Mouse (Mus musculus): ENCODE data around the gene Atp1a1.

DNA sequence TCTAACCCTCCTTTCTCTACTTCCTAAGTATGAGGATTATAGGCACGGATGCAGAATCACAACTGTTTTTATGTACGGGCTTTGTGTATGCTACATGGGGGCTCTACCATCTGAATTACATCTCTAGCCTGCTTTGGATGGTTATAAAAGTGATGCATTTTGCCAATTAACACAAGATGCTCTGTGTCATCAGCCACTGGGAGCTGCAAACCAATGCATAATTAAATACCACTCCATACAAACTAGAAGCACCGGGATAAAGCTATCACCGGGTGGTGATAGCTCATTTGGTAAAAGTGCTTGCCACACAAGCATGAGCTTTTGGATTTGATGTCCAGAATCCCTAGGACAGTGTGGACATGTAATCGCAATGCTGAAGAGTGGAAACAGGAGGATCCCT lies 19.8 kb upstream of the Atp1a1 start:
- no peak for TF ChIP-seq POLR2A (IDR thresholded peaks at IDR 0.05; ENCODE audit: borderline replicate concordance, control insufficient read depth, low read depth, low read length)
- TF ChIP-seq CTCF (IDR thresholded peaks at IDR 0.05; ENCODE audit: control insufficient read depth, insufficient read depth, low read length) = no peak

All from bone marrow, adult 2 months (tissue).